Mouse (Mus musculus): ENCODE data around the gene Flcn. TPM values are rescaled to one million over a fixed set of nuclear protein-coding genes. Genes with fewer than 3 reads are reported as not detected.

The Flcn gene
- polyA plus RNA-seq, 1 experiment from 2014 or later: 27.8 TPM

DNA sequence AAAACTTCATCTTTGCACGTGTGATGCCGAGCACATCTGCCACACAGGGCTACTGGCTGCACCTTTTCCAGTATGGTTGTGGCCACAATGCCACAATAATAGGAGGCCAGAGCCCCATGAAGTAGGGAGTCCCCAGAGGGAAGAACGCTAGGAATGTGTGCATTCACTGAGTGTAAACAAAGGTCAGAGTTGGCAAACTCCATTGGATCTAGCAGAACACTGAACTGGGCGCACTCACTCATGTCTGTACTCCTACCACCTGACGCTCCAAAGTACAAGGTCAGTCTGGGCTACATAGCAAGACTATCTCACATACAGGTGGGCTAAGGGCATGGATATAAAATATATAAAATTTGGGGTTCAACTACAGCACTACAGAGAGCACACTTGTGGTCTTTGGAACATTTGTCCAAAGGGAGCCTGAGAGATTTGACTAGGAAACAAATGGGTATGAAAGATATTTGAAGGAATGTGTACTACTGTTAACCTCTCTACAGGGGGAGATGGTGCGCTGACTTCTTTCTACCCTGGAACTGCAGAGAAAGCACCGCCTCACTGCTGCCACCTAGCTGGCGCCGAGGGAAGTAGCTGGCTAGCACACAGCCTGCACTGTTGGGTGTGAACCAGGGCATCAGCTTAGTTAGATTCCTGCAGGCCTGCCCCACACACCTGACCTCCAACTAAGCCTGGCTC is 31.5 kb downstream of the Flcn start:
- no peak overlapping the region for H3K9ac ChIP-seq
- no peaks in the 10 kb centered on the region for H3K27me3 ChIP-seq (replicated peaks)
- 0 out of 2 replicates have a peak, but pooled peaks cover 2% of the 10 kb centered on the region for H3K4me1 ChIP-seq
- H3K27ac ChIP-seq: no peak overlapping the region
- no peak overlapping the region for H3K4me3 ChIP-seq (replicated peaks)
- H3K4me2 ChIP-seq: no peak overlapping the region
- H3K9me3 ChIP-seq: no peaks in the 10 kb centered on the region
- WGBS: 49% methylated on average over 9 of the region's 9 CpGs
- H3K36me3 ChIP-seq: peaks cover 41% of the 10 kb centered on the region
- peak; percentile 79 for ATAC-seq (ENCODE audit: insufficient read depth, low FRiP score, low read depth)

DNA sequence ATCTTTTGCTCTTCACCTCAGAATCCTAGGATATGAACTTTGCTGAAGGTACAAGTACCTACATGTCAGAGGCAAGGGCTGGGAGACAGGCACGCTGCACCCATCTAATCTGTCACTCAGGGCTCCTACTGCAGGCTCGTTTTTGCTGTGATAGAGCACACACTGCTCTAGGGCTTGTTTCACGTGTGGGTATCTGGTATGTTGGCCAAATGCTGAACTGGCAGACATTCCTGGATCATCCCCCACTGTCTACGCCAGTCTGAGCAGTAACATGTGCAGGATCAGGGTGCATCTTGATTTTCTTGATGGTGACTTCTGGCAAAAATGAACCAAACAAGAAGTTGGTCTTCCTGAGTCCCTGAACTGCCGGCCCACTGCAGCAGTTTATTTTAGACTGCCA is 32.6 kb downstream of the Flcn start:
- 87% methylated on average over 5 of the region's 5 CpGs for WGBS

DNA sequence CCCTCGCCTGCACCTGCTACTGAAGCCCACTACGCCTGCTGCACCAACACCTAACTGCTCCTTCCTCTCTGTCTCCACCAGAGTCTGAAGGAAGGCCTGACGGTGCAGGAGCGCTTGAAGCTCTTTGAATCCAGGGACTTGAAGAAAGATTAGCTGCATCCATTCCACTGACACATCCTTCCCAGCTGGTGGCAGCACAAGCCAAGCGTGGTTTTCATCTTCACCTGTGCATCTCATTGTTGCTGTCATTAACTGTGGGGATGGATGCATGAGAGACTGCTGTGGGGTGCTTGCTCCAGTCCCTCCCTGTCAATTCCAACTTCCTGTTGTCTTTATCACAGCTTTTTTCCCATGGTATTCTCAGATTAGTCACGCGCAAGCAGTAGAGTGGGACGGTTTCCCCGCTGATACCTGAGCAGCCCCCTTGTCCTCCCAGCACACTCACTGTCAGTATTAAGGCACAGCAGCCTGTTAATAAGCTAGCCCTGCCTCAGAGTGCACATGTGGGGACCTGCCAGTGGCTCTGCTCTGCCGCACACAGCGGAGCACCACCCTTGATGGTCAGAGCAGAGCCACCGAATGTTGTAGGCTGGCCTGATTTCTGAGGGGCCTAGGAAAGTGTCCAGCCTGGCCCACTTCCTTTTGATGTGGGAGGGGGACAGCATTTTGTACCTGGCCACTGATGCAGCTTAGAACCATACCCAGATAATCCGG is 34.2 kb downstream of the Flcn start:
- ATAC-seq (ENCODE audit: insufficient read depth, low FRiP score, low read depth): no peak
- Histone ChIP-seq H3K4me1 (0 out of 2 replicates have a peak, but pooled peaks cover 2% of the 10 kb centered on the region), H3K27ac (no peak overlapping the region), H3K9me3 (no peaks in the 10 kb centered on the region), H3K9ac (no peak overlapping the region), H3K27me3 (replicated peaks) (no peaks in the 10 kb centered on the region), H3K36me3 (peaks cover 60% of the 10 kb centered on the region), H3K4me2 (no peak overlapping the region), H3K4me3 (replicated peaks) (no peak overlapping the region)
- 84% methylated on average over 13 of the region's 13 CpGs for WGBS

More for the DNA sequence above, 32.6 kb downstream of the Flcn start:
- no peak overlapping the region for H3K4me2 ChIP-seq
- peaks cover 43% of the 10 kb centered on the region for H3K36me3 ChIP-seq
- H3K4me3 ChIP-seq (replicated peaks): no peak overlapping the region
- H3K9ac ChIP-seq: no peak overlapping the region
- H3K27ac ChIP-seq: no peak overlapping the region
- no peak for ATAC-seq (ENCODE audit: insufficient read depth, low FRiP score, low read depth)
- H3K27me3 ChIP-seq (replicated peaks): no peaks in the 10 kb centered on the region
- H3K9me3 ChIP-seq: no peaks in the 10 kb centered on the region
- 0 out of 2 replicates have a peak, but pooled peaks cover 2% of the 10 kb centered on the region for H3K4me1 ChIP-seq

DNA sequence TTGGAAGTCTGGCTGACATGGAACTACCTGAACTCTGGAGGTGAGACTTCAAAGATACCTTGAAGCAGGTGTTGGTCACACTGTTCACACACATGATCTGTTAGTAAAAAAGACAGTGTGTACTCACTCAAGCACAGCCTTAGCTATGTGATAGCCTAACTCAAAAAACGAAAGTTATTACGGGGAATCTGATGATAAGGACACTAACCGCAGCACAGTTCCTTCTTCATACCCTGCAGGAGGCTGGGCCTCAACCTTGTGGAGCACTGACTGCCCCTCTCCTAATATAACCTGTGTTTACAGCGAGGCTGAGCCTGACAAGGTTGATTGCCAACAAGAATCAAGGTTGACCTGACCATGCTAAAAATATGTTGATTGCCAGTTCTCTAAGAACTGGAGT is 35.3 kb downstream of the Flcn start:
- no peak for ATAC-seq (ENCODE audit: insufficient read depth, low FRiP score, low read depth)
- peaks cover 68% of the 10 kb centered on the region for H3K36me3 ChIP-seq
- WGBS: 85% methylated on average over 4 of the region's 4 CpGs

DNA sequence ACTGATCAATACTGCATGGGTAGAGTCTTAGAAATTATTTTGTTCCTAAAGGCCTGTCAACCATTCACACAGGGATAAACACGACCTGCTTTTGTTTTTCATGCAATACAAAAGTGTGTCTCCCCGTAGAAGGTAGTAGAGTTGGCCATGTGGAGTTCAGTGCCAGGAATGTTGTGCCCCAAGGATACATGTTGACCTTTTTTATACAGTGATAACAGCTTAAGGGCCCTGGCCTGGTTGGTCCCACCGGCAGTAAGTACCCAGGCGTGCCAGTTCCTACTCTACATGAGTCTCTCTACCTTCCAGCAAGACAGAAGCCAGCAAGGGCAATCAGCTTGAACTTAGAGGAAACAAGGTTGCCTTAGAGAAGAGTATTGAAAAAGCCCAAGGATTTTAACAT is 36.9 kb downstream of the Flcn start:
- Histone ChIP-seq H3K9me3 (no peaks in the 10 kb centered on the region), H3K27ac (no peak overlapping the region), H3K4me2 (no peak overlapping the region), H3K27me3 (replicated peaks) (no peaks in the 10 kb centered on the region), H3K36me3 (peaks cover 81% of the 10 kb centered on the region), H3K4me3 (replicated peaks) (no peak overlapping the region), H3K4me1 (no peaks in the 10 kb centered on the region), H3K9ac (no peak overlapping the region)
- WGBS: 91% methylated on average over 4 of the region's 4 CpGs
- ATAC-seq (ENCODE audit: insufficient read depth, low FRiP score, low read depth): no peak

More for the DNA sequence above, 35.3 kb downstream of the Flcn start:
- Histone ChIP-seq H3K4me1 (no peaks in the 10 kb centered on the region), H3K27ac (no peak overlapping the region), H3K9ac (no peak overlapping the region), H3K27me3 (replicated peaks) (no peaks in the 10 kb centered on the region), H3K4me2 (no peak overlapping the region), H3K4me3 (replicated peaks) (no peak overlapping the region), H3K9me3 (no peaks in the 10 kb centered on the region)

DNA sequence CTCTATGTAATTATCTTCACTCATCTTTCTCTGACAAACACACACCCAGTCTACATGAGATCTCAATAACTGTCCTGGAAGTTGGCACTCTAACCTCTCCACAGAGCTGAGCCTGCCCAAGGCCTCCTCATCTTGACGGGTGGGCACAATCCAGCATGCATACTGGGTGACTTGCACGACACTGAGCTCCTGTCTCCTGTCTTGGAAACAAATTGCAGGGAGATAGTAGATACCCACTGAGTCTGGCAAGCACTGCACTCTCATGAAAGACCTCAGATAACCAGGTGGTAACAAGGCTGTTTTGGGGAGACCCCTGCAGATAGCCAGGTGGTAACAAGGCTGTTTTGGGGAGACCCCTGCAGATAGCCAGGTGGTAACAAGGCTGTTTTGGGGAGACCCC is 37.5 kb downstream of the Flcn start:
- peaks cover 81% of the 10 kb centered on the region for H3K36me3 ChIP-seq
- H3K27ac ChIP-seq: no peak overlapping the region
- H3K9me3 ChIP-seq: no peaks in the 10 kb centered on the region
- WGBS: 86% methylated on average over 2 of the region's 2 CpGs
- H3K9ac ChIP-seq: no peak overlapping the region
- ATAC-seq (ENCODE audit: insufficient read depth, low FRiP score, low read depth): no peak
- H3K4me1 ChIP-seq: no peaks in the 10 kb centered on the region
- no peak overlapping the region for H3K4me2 ChIP-seq
- H3K4me3 ChIP-seq (replicated peaks): no peak overlapping the region
- H3K27me3 ChIP-seq (replicated peaks): no peaks in the 10 kb centered on the region

DNA sequence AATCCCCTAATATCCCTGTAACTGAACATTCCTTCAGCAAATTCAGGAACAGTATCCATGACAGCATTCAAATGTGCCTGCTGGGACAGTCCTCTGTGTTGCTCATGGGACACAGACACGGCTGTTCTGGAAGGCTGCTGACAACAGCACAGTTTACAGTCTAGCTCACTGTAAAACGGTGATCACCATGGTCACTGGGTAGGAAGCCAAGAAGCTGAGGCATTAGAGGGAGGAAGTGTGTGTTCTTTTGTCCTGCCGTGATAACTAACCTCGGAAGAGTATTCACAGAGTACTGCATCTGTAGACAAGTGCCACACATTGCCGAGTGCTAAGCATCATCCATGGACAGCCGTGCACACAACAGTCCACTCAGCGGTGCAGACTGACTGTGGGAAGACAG is 39.1 kb downstream of the Flcn start:
- Histone ChIP-seq H3K27ac (no peak overlapping the region), H3K4me2 (no peak overlapping the region), H3K4me3 (replicated peaks) (no peak overlapping the region), H3K9ac (no peak overlapping the region), H3K36me3 (peaks cover 75% of the 10 kb centered on the region), H3K9me3 (no peaks in the 10 kb centered on the region), H3K27me3 (replicated peaks) (no peaks in the 10 kb centered on the region), H3K4me1 (no peaks in the 10 kb centered on the region)
- ATAC-seq (ENCODE audit: insufficient read depth, low FRiP score, low read depth): no peak
- WGBS: 81% methylated on average over 7 of the region's 7 CpGs

DNA sequence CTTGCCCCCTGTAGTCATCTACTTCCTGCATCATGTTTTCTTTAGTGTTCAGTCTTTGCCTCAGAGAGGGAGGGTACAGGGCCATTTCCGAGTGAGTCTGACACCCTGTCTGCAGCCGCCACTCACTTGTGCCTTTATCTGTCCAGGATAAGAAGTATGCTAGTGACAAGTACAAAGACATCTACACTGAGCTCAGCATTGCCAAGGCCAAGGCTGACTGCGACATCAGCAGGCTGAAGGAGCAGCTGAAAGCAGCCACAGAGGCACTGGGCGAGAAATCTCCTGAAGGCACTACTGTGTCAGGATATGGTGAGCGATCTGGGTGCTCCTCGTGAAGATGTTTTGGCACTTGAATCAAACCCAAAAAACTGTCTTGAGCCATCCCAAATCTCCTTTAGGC is 40.1 kb downstream of the Flcn start:
- ATAC-seq (ENCODE audit: insufficient read depth, low FRiP score, low read depth): no peak
- no peaks in the 10 kb centered on the region for H3K9me3 ChIP-seq
- H3K4me3 ChIP-seq (replicated peaks): no peak overlapping the region
- 82% methylated on average over 6 of the region's 6 CpGs for WGBS
- H3K36me3 ChIP-seq: peaks cover 79% of the 10 kb centered on the region
- H3K9ac ChIP-seq: no peak overlapping the region
- no peaks in the 10 kb centered on the region for H3K4me1 ChIP-seq
- no peak overlapping the region for H3K4me2 ChIP-seq
- no peak overlapping the region for H3K27ac ChIP-seq
- H3K27me3 ChIP-seq (replicated peaks): no peaks in the 10 kb centered on the region

DNA sequence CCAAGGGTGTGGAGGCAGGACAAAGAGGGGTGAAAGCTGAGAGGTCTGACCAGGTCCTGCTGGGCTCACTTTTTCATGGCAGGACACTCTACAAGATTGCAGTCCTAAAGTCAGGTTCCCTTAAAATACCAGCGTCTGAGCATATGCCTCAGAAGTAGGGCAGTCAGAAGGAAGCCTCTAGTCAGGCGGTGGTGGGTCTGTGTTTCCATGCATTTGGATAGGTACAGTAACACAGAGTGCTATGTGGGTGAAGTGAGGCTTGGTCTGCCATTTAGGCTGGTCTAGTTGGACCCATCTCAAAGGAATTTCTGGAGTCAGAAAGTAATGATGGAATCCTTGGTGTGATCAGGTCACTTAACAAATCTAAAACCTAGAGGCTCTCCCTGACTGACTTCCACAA is 40.5 kb downstream of the Flcn start:
- H3K36me3 ChIP-seq: peaks cover 82% of the 10 kb centered on the region
- 87% methylated on average over 2 of the region's 2 CpGs for WGBS
- H3K27me3 ChIP-seq (replicated peaks): no peaks in the 10 kb centered on the region
- no peak overlapping the region for H3K27ac ChIP-seq
- no peaks in the 10 kb centered on the region for H3K4me1 ChIP-seq
- H3K9me3 ChIP-seq: no peaks in the 10 kb centered on the region
- H3K4me2 ChIP-seq: no peak overlapping the region
- no peak for ATAC-seq (ENCODE audit: insufficient read depth, low FRiP score, low read depth)
- no peak overlapping the region for H3K9ac ChIP-seq
- no peak overlapping the region for H3K4me3 ChIP-seq (replicated peaks)

DNA sequence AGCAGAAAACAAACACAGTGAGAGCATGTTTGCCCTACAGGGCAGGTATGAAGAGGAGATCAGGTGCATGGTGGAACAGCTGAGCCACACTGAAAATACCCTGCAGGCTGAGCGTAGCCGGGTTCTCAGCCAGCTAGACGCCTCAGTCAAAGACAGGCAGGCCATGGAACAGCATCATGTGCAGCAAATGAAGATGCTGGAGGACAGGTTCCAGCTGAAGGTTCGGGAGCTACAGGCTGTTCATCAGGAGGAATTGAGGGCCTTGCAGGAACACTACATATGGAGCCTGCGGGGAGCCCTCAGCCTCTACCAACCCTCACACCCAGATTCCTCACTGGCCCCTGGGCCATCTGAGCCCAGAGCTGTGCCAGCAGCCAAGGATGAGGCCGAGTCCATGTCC is 49.0 kb downstream of the Flcn start:
- Histone ChIP-seq H3K4me2 (no peak overlapping the region), H3K4me1 (no peaks in the 10 kb centered on the region), H3K27ac (no peak overlapping the region), H3K9me3 (no peaks in the 10 kb centered on the region), H3K9ac (no peak overlapping the region), H3K4me3 (replicated peaks) (no peak overlapping the region), H3K36me3 (peaks cover 81% of the 10 kb centered on the region), H3K27me3 (replicated peaks) (no peaks in the 10 kb centered on the region)
- WGBS: 95% methylated on average over 6 of the region's 6 CpGs
- ATAC-seq (ENCODE audit: insufficient read depth, low FRiP score, low read depth): no peak

DNA sequence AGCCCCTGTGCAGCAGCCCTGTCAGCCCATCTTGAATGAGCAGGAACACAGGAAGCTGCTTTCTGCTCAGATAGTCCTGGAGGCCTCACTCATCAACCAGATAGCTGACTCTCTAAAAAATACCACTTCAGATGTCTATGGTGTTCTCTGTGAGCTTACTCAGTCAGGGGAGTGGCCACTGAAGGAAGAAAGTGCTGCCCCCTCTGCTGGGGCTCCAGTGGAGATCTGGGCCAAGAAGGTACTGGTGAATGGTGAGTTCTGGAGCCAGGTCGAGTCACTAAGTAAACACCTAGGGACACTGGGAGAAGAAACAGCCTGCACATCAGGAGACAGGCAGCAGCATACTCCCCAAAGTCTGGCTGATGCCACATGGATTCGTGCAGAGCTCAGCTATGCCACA is 50.2 kb downstream of the Flcn start:
- WGBS: 62% methylated on average over 2 of the region's 2 CpGs
- H3K27ac ChIP-seq: no peak overlapping the region

DNA sequence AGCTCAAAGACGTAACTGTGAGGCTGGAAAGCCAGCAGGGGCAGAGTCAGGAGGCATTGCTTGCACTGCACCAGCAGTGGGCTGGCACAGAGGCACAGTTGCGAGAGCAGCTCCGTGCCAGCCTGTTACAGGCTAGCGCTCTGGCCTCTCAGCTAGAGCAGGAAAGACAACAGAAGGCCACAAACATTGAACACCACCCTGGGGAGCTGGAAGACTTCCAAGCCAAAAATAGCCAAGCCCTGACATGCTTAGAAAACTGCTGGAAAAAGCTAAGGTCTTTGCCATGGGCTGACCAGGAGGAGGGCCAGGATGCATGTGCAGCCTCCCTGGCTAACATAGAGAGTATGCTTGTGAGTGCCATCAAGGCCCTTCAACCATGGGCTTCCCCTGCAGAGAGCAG is 50.6 kb downstream of the Flcn start:
- Histone ChIP-seq H3K4me3 (replicated peaks) (no peak overlapping the region), H3K27me3 (replicated peaks) (no peaks in the 10 kb centered on the region), H3K9me3 (no peaks in the 10 kb centered on the region), H3K9ac (no peak overlapping the region), H3K4me2 (no peak overlapping the region), H3K27ac (no peak overlapping the region), H3K4me1 (no peaks in the 10 kb centered on the region), H3K36me3 (peaks cover 72% of the 10 kb centered on the region)
- WGBS: 79% methylated on average over 4 of the region's 4 CpGs
- ATAC-seq (ENCODE audit: insufficient read depth, low FRiP score, low read depth): no peak

More for the DNA sequence above, 50.2 kb downstream of the Flcn start:
- H3K4me3 ChIP-seq (replicated peaks): no peak overlapping the region
- no peaks in the 10 kb centered on the region for H3K27me3 ChIP-seq (replicated peaks)
- H3K36me3 ChIP-seq: peaks cover 77% of the 10 kb centered on the region
- H3K4me1 ChIP-seq: no peaks in the 10 kb centered on the region
- no peak overlapping the region for H3K4me2 ChIP-seq
- H3K9me3 ChIP-seq: no peaks in the 10 kb centered on the region
- H3K9ac ChIP-seq: no peak overlapping the region
- ATAC-seq (ENCODE audit: insufficient read depth, low FRiP score, low read depth): no peak
